Mouse (Mus musculus) hindbrain, embryonic 14.5 days (tissue): ENCODE data around the gene Tmtc2. TPM values are rescaled to one million over a fixed set of nuclear protein-coding genes. Genes with fewer than 3 reads are reported as not detected.

Source experiments
- ATAC-seq: fragments of 200-750 bp; cut with Nextera tagmentation; 2 replicates; pipeline ENCODE4 v1.8.0; 2017; ENCODE audit warnings: moderate number of reproducible peaks, mild to moderate bottlenecking, moderate TSS enrichment, moderate library complexity; ENCODE audit not compliant: low FRiP score
- DNase-seq: peaks from one replicate; pipeline ENCODE4 v3.0.0-alpha.2; 2015; ENCODE audit warnings: low spot score
- H3K27ac ChIP-seq: fragments of 300-500 bp; sonication (generic); 2 replicates; pipeline ENCODE4 v1.5.1; 2014; ENCODE audit warnings: mild to moderate bottlenecking, moderate library complexity
- H3K27me3 ChIP-seq: fragments of 300-500 bp; sonication (generic); 2 replicates; pipeline ENCODE4 v1.6.1; 2014; ENCODE audit warnings: mild to moderate bottlenecking, low read length, mixed read lengths; ENCODE audit not compliant: control insufficient read depth, insufficient read depth
- H3K36me3 ChIP-seq: fragments of 300-500 bp; sonication (generic); replicated peaks from 2 replicates; pipeline ENCODE4 v1.6.1; 2014; ENCODE audit not compliant: control insufficient read depth, insufficient read depth
- H3K4me1 ChIP-seq: fragments of 300-500 bp; sonication (generic); replicated peaks from 2 replicates; pipeline ENCODE4 v1.6.1; 2014; ENCODE audit warnings: antibody characterized with exemption, low read length, mixed read lengths; ENCODE audit not compliant: control insufficient read depth, insufficient read depth
- H3K4me2 ChIP-seq: fragments of 300-500 bp; sonication (generic); replicated peaks from 2 replicates; pipeline ENCODE4 v1.6.1; 2014; ENCODE audit warnings: mild to moderate bottlenecking, moderate library complexity
- H3K4me3 ChIP-seq: fragments of 300-500 bp; sonication (generic); replicated peaks from 2 replicates; pipeline ENCODE4 v1.5.1; 2014; ENCODE audit warnings: mild to moderate bottlenecking, low read length
- H3K9ac ChIP-seq: fragments of 300-500 bp; sonication (generic); 2 replicates; pipeline ENCODE4 v1.6.1; 2014
- H3K9me3 ChIP-seq: fragments of 300-500 bp; sonication (generic); 2 replicates; pipeline ENCODE4 v1.6.1; 2016; ENCODE audit warnings: low read length; ENCODE audit not compliant: control insufficient read depth
- WGBS: fragments of 180-500 bp; shearing (Covaris S2); extraction: QIAGEN DNeasy Blood & Tissue Kit; methylation state at CpG from one replicate; pipeline ENCODE4 v1.1.7; 2014; 5-methylcytosine and 5-hydroxymethylcytosine counted together
- polyA plus RNA-seq: library from polyadenylated mRNA; unstranded; fragments of >200 nt; fragmentation: Nextera tagmentation; extraction: Ambion mirVana; gene quantifications from 2 replicates; pipeline ENCODE4 v1.2.1, GENCODE M21; 2014

Gene Tmtc2
- 7.0 and 7.3 TPM in 2 replicates for polyA plus RNA-seq

- Histone ChIP-seq H3K27ac (peak within 1 kb of the TSS; percentile 94), H3K36me3 (no peaks in the 10 kb centered on the region), H3K4me2 (peak within 1 kb of the TSS; percentile 77), H3K9me3 (no peaks in the 10 kb centered on the region), H3K9ac (peak within 1 kb of the TSS; percentile 94), H3K27me3 (no peaks in the 10 kb centered on the region), H3K4me3 (peak within 1 kb of the TSS; percentile 84), H3K4me1 (peaks cover 35% of the 10 kb centered on the region)
- peak; percentile 84 for DNase-seq
- peak; percentile 96 for ATAC-seq
- WGBS, result under 1% methylated on average over 51 of the region's 61 CpGs
Observed at GRCm38 (mm10) chr10:105573908-105574694, at the start of gene Tmtc2. Gene Tmtc2 (minus strand): TSS chr10:105574451.

GRCm38 (mm10) chr10:105612117-105612516 lies 37.9 kb upstream of the Tmtc2 start:
- no peak for ATAC-seq

GRCm38 (mm10) chr10:105598826-105599225 lies 24.6 kb upstream of the Tmtc2 start:
- 82% methylated on average over 8 of the region's 8 CpGs for WGBS
- Histone ChIP-seq H3K27ac (no peak overlapping the region), H3K4me3 (no peak overlapping the region), H3K9ac (no peak overlapping the region), H3K4me1 (no peaks in the 10 kb centered on the region), H3K4me2 (no peak overlapping the region), H3K9me3 (no peaks in the 10 kb centered on the region), H3K27me3 (no peaks in the 10 kb centered on the region), H3K36me3 (no peaks in the 10 kb centered on the region)
- ATAC-seq (no peak), DNase-seq (no peak)

More at GRCm38 (mm10) chr10:105612117-105612516, 37.9 kb upstream of the Tmtc2 start:
- Histone ChIP-seq H3K36me3 (no peaks in the 10 kb centered on the region), H3K4me2 (no peak overlapping the region), H3K27ac (no peak overlapping the region), H3K4me1 (no peaks in the 10 kb centered on the region), H3K9ac (no peak overlapping the region), H3K4me3 (no peak overlapping the region), H3K27me3 (no peaks in the 10 kb centered on the region), H3K9me3 (no peaks in the 10 kb centered on the region; the same call in 1 of the 2 replicates)
- 91% methylated on average over 3 of the region's 3 CpGs for WGBS
- DNase-seq, result no peak

GRCm38 (mm10) chr10:105597226-105597625 lies 23.0 kb upstream of the Tmtc2 start:
- H3K27ac ChIP-seq, result no peak overlapping the region
- H3K4me2 ChIP-seq, result no peak overlapping the region
- ATAC-seq (no peak), DNase-seq (no peak)
- H3K4me3 ChIP-seq, result no peak overlapping the region
- no peaks in the 10 kb centered on the region for H3K9me3 ChIP-seq
- no peaks in the 10 kb centered on the region for H3K27me3 ChIP-seq
- H3K9ac ChIP-seq, result no peak overlapping the region
- no peaks in the 10 kb centered on the region for H3K36me3 ChIP-seq
- H3K4me1 ChIP-seq, result no peaks in the 10 kb centered on the region
- 83% methylated on average over 3 of the region's 3 CpGs for WGBS

- WGBS, result 80% methylated on average over 7 of the region's 7 CpGs
- no peak overlapping the region for H3K27ac ChIP-seq
- DNase-seq (no peak), ATAC-seq (no peak)
- H3K9me3 ChIP-seq, result 0 out of 2 replicates have a peak, but pooled peaks cover 2% of the 10 kb centered on the region
- H3K4me1 ChIP-seq, result no peaks in the 10 kb centered on the region
- H3K27me3 ChIP-seq, result no peaks in the 10 kb centered on the region
- H3K4me3 ChIP-seq, result no peak overlapping the region
- H3K9ac ChIP-seq, result no peak overlapping the region
- no peak overlapping the region for H3K4me2 ChIP-seq
- H3K36me3 ChIP-seq, result no peaks in the 10 kb centered on the region
Observed at GRCm38 (mm10) chr10:105595480-105596102, 21.3 kb upstream of the Tmtc2 start.

- no peaks in the 10 kb centered on the region for H3K27me3 ChIP-seq
- H3K36me3 ChIP-seq, result no peaks in the 10 kb centered on the region
- H3K9ac ChIP-seq, result no peak overlapping the region
- H3K9me3 ChIP-seq, result 0 out of 2 replicates have a peak, but pooled peaks cover 4% of the 10 kb centered on the region
- no peak overlapping the region for H3K4me2 ChIP-seq
- H3K4me1 ChIP-seq, result no peaks in the 10 kb centered on the region
- no peak overlapping the region for H3K4me3 ChIP-seq
- ATAC-seq, result no peak
- no peak for DNase-seq
- no peak overlapping the region for H3K27ac ChIP-seq
Observed at GRCm38 (mm10) chr10:105588141-105588540, 13.9 kb upstream of the Tmtc2 start.

- Histone ChIP-seq H3K27ac (no peak overlapping the region), H3K27me3 (no peaks in the 10 kb centered on the region), H3K4me1 (peaks cover 11% of the 10 kb centered on the region), H3K36me3 (no peaks in the 10 kb centered on the region), H3K4me3 (no peak overlapping the region), H3K9me3 (no peaks in the 10 kb centered on the region), H3K4me2 (no peak overlapping the region), H3K9ac (no peak overlapping the region)
- 73% methylated on average over 2 of the region's 2 CpGs for WGBS
- ATAC-seq (no peak), DNase-seq (no peak)
Observed at GRCm38 (mm10) chr10:105579318-105579717, 5.1 kb upstream of the Tmtc2 start.

- Histone ChIP-seq H3K9me3 (no peaks in the 10 kb centered on the region), H3K4me2 (peak overlapping the region; percentile 31; the same call in 1 of the 2 replicates), H3K27ac (no peak overlapping the region), H3K4me3 (no peak overlapping the region), H3K4me1 (peaks cover 11% of the 10 kb centered on the region), H3K36me3 (no peaks in the 10 kb centered on the region), H3K27me3 (no peaks in the 10 kb centered on the region), H3K9ac (no peak overlapping the region; the same call in 1 of the 2 replicates)
- ATAC-seq (no peak), DNase-seq (no peak)
- WGBS, result 52% methylated on average over 8 of the region's 8 CpGs
Observed at GRCm38 (mm10) chr10:105578291-105578845, 4.1 kb upstream of the Tmtc2 start.
